Mouse (Mus musculus): ENCODE results near the gene Slc11a1. TPM values are rescaled to one million over a fixed set of nuclear protein-coding genes. Genes with fewer than 3 reads are reported as not detected.
"Not testable (repeated sequence)": the region's sequence is repeated elsewhere in the genome, so short reads cannot be mapped to it uniquely, and the experiment has no call there.

Slc11a1 gene
- total RNA-seq (2014; fragmentation: Nextera tagmentation): not detected in 2 replicates
- total RNA-seq (2017): 0.23 and 0.60 TPM in 2 replicates
- polyA plus RNA-seq (2012): not detected in 2 replicates

DNA sequence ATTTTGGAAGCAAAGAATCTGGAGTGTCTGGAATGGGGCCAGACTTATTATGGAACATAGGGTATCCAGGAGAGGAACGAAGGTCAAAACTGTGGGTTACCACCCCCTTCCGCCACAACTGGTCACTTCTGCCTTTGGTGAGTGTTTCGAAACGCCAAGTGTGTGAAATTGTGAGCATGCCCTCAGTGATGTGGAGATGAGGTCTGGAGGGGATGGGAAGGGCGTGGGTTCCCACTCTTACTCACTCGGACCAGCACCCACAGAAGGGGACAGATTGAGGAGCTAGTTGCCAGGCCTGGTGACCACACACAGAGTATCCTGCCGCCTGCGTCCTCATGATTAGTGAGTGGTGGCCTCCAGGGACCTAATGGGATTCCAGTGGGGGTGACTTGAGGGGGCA, at the start of gene Slc11a1:
TSS of gene Slc11a1 (plus strand) at position 216 of the 400 bp plus-strand sequence.
- H3K4me3 ChIP-seq (ENCODE audit: low read depth, low read length): no peak within 1 kb of the TSS
- no peaks in the 10 kb centered on the region for H3K9me3 ChIP-seq (replicated peaks)
- no peaks in the 10 kb centered on the region for H3K36me3 ChIP-seq (replicated peaks)
- TF ChIP-seq POLR2AphosphoS5 (IDR thresholded peaks at IDR 0.05; ENCODE audit: insufficient replicate concordance, low read depth, low read length) (no peak), GATA1 (IDR thresholded peaks at IDR 0.05; ENCODE audit: borderline replicate concordance, low read length) (no peak), GATA2 (IDR thresholded peaks at IDR 0.05; ENCODE audit: borderline replicate concordance, low read depth, low read length) (no peak), TAL1 (conservative IDR thresholded peaks at IDR 0.05; ENCODE audit: low read depth, low read length) (no peak), CTCF (IDR thresholded peaks at IDR 0.05; ENCODE audit: low read depth, low read length) (no peak)
- ATAC-seq (ENCODE audit: extremely low read depth, insufficient number of reproducible peaks, low FRiP score, poor library complexity, severe bottlenecking) (no peak), DNase-seq (ENCODE audit: low spot score) (no peak)
- H3K4me1 ChIP-seq (ENCODE audit: insufficient read depth, low read depth, low read length): peaks cover 19% of the 10 kb centered on the region
- peaks cover 41% of the 10 kb centered on the region for H3K27me3 ChIP-seq (ENCODE audit: insufficient read depth, low read length)

DNA sequence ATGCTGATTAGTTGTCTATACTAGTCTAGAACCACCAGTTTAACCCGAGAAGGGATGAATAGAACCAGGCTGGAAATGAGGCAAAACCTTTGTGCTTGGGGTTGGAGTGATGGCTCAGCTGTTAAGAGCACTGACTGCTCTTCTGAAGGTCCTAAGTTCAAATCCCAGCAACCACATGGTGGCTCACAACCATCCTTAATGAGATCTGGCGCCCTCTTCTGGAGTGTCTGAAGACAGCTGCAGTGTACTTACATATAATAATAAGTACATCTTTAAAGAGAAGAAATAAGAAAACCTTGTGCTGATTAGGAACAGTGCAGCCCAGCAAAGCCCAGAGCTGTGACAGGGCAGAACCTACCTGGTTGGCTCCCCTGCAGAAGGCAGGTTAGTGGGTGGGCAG, 48.1 kb upstream of the Slc11a1 start:
- H3K36me3 ChIP-seq (replicated peaks): not testable (repeated sequence)
- H3K27me3 ChIP-seq (ENCODE audit: insufficient read depth, low read length): peaks cover 27% of the 10 kb centered on the region

GRCm38 (mm10) chr1:74329899-74330431, 45.0 kb upstream of the Slc11a1 start:
- no peak overlapping the region for H3K4me3 ChIP-seq (ENCODE audit: low read depth, low read length)
- no peaks in the 10 kb centered on the region for H3K36me3 ChIP-seq (replicated peaks)
- DNase-seq (ENCODE audit: low spot score) (no peak), ATAC-seq (ENCODE audit: extremely low read depth, insufficient number of reproducible peaks, low FRiP score, poor library complexity, severe bottlenecking) (no peak)
- no peaks in the 10 kb centered on the region for H3K9me3 ChIP-seq (replicated peaks)
- H3K27me3 ChIP-seq (ENCODE audit: insufficient read depth, low read length): peaks cover 27% of the 10 kb centered on the region
- TF ChIP-seq CTCF (IDR thresholded peaks at IDR 0.05; ENCODE audit: low read depth, low read length): no peak
- no peak for TF ChIP-seq GATA1 (IDR thresholded peaks at IDR 0.05; ENCODE audit: borderline replicate concordance, low read length)
- no peak for TF ChIP-seq TAL1 (conservative IDR thresholded peaks at IDR 0.05; ENCODE audit: low read depth, low read length)
- no peak for TF ChIP-seq GATA2 (IDR thresholded peaks at IDR 0.05; ENCODE audit: borderline replicate concordance, low read depth, low read length)
- no peak for TF ChIP-seq POLR2AphosphoS5 (IDR thresholded peaks at IDR 0.05; ENCODE audit: insufficient replicate concordance, low read depth, low read length)
- peaks cover 34% of the 10 kb centered on the region for H3K4me1 ChIP-seq (ENCODE audit: insufficient read depth, low read depth, low read length)

More for the DNA sequence above, 48.1 kb upstream of the Slc11a1 start:
- H3K4me3 ChIP-seq (ENCODE audit: low read depth, low read length); H3K9me3 ChIP-seq (replicated peaks); ATAC-seq (ENCODE audit: extremely low read depth, insufficient number of reproducible peaks, low FRiP score, poor library complexity, severe bottlenecking); DNase-seq (ENCODE audit: low spot score): not testable (repeated sequence)
- H3K4me1 ChIP-seq (ENCODE audit: insufficient read depth, low read depth, low read length): peaks cover 18% of the 10 kb centered on the region

DNA sequence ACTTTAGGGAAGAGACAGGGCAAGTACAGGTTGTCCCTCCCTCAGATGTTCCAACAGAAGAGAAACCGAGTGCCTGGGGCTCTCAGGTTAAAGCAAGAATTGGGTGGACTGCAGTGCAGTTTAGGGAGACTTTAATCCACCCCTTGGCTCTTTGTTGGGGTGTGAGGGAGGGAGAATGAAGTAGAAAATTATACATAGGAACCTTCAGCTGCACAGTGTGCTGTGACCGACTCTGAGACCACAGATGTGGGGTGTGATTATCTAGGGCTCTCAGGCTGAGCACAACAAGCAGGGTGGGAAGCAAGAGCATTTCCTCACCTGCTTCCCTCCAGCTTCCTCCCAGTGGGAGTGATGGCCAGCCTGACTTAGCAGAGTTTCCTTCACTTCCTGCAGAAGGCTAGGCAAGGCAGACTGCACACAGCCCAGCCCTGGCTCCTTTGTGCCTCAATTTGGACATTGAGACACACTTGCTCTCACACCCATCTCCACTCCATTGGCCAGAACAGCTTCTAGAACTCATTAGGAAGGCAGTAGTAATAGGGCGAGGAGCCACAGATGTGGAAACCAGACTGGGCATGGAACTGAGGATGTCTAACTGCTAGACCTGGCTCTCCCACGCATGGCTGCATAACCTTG, 43.8 kb upstream of the Slc11a1 start:
- Histone ChIP-seq H3K9me3 (replicated peaks) (no peaks in the 10 kb centered on the region), H3K4me3 (ENCODE audit: low read depth, low read length) (no peak overlapping the region; the same call in 1 of the 2 replicates), H3K36me3 (replicated peaks) (no peaks in the 10 kb centered on the region), H3K27me3 (ENCODE audit: insufficient read depth, low read length) (peaks cover 33% of the 10 kb centered on the region), H3K4me1 (ENCODE audit: insufficient read depth, low read depth, low read length) (peaks cover 36% of the 10 kb centered on the region)
- ATAC-seq (ENCODE audit: extremely low read depth, insufficient number of reproducible peaks, low FRiP score, poor library complexity, severe bottlenecking) (no peak), DNase-seq (ENCODE audit: low spot score) (peak; percentile 35)
- no peak for TF ChIP-seq GATA2 (IDR thresholded peaks at IDR 0.05; ENCODE audit: borderline replicate concordance, low read depth, low read length)
- TF ChIP-seq CTCF (IDR thresholded peaks at IDR 0.05; ENCODE audit: low read depth, low read length): no peak
- TF ChIP-seq TAL1 (conservative IDR thresholded peaks at IDR 0.05; ENCODE audit: low read depth, low read length): 0 out of 2 replicates have a peak, but pooled peaks have one; percentile 30

DNA sequence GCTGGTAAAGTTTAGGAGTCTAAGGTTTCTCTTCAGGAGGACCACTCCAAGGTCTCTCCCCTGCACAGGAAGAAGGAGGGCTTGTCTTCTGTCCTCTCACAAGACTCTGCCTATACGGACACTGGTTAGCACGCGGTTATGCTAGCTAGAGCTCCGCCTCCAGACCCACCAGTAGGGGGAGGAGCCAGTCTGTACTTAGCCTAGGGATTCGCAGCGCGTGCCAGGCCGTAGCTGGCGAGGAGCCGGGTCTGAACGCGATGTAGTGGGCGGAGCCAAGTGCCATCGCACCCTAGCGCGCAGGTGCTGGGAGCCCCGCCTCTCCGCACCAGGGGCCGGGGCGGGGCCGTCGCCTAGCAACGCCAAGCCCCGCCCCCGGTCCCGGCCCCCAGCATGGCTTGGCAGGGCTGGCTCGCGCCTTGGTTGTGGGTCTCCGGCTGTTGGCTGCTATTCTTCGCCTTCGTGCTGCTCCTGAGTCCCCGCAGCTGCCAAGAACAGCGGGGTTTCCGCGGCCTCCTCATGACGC, 42.7 kb upstream of the Slc11a1 start:
- DNase-seq (ENCODE audit: low spot score) (peak; percentile 100), ATAC-seq (ENCODE audit: extremely low read depth, insufficient number of reproducible peaks, low FRiP score, poor library complexity, severe bottlenecking) (peak; percentile 95)
- Histone ChIP-seq H3K36me3 (replicated peaks) (no peaks in the 10 kb centered on the region), H3K4me1 (ENCODE audit: insufficient read depth, low read depth, low read length) (peaks cover 36% of the 10 kb centered on the region), H3K9me3 (replicated peaks) (no peaks in the 10 kb centered on the region), H3K27me3 (ENCODE audit: insufficient read depth, low read length) (peaks cover 36% of the 10 kb centered on the region), H3K4me3 (ENCODE audit: low read depth, low read length) (peak overlapping the region; percentile 69)
- TF ChIP-seq GATA1 (IDR thresholded peaks at IDR 0.05; ENCODE audit: borderline replicate concordance, low read length) (no peak), GATA2 (IDR thresholded peaks at IDR 0.05; ENCODE audit: borderline replicate concordance, low read depth, low read length) (no peak), POLR2AphosphoS5 (IDR thresholded peaks at IDR 0.05; ENCODE audit: insufficient replicate concordance, low read depth, low read length) (no peak), CTCF (IDR thresholded peaks at IDR 0.05; ENCODE audit: low read depth, low read length) (no peak), TAL1 (conservative IDR thresholded peaks at IDR 0.05; ENCODE audit: low read depth, low read length) (no peak)

GRCm38 (mm10) chr1:74332930-74333329, 42.1 kb upstream of the Slc11a1 start:
- H3K4me1 ChIP-seq (ENCODE audit: insufficient read depth, low read depth, low read length): peaks cover 36% of the 10 kb centered on the region
- no peak for TF ChIP-seq GATA2 (IDR thresholded peaks at IDR 0.05; ENCODE audit: borderline replicate concordance, low read depth, low read length)
- no peak for TF ChIP-seq GATA1 (IDR thresholded peaks at IDR 0.05; ENCODE audit: borderline replicate concordance, low read length)
- TF ChIP-seq POLR2AphosphoS5 (IDR thresholded peaks at IDR 0.05; ENCODE audit: insufficient replicate concordance, low read depth, low read length): no peak
- TF ChIP-seq TAL1 (conservative IDR thresholded peaks at IDR 0.05; ENCODE audit: low read depth, low read length): no peak
- TF ChIP-seq CTCF (IDR thresholded peaks at IDR 0.05; ENCODE audit: low read depth, low read length): no peak
- no peaks in the 10 kb centered on the region for H3K9me3 ChIP-seq (replicated peaks)
- no peaks in the 10 kb centered on the region for H3K36me3 ChIP-seq (replicated peaks)
- H3K4me3 ChIP-seq (ENCODE audit: low read depth, low read length): peak overlapping the region; percentile 69; the same call in 1 of the 2 replicates
- peaks cover 38% of the 10 kb centered on the region for H3K27me3 ChIP-seq (ENCODE audit: insufficient read depth, low read length)
- DNase-seq (ENCODE audit: low spot score) (no peak), ATAC-seq (ENCODE audit: extremely low read depth, insufficient number of reproducible peaks, low FRiP score, poor library complexity, severe bottlenecking) (no peak)

Data from G1E (cell line).